Mouse (Mus musculus) testis, adult 2 months (tissue): ENCODE data around the gene Klf9. TPM values are rescaled to one million over a fixed set of nuclear protein-coding genes. Genes with fewer than 3 reads are reported as not detected.

Experiments used
- H3K27ac ChIP-seq: fragments of 200-500 bp; 2 replicates; pipeline ENCODE4 v1.5.1; 2012; ENCODE audit warnings: low read depth, low read length; ENCODE audit not compliant: control insufficient read depth, insufficient read depth
- H3K27me3 ChIP-seq: fragments of 200-500 bp; 2 replicates; pipeline ENCODE4 v1.6.1; 2012; ENCODE audit warnings: mild to moderate bottlenecking, low read length, moderate library complexity; ENCODE audit not compliant: control insufficient read depth, insufficient read depth
- H3K36me3 ChIP-seq: fragments of 200-500 bp; 2 replicates; pipeline ENCODE4 v1.6.1; 2012; ENCODE audit warnings: mild to moderate bottlenecking, low read length; ENCODE audit not compliant: control insufficient read depth, insufficient read depth
- H3K4me1 ChIP-seq: fragments of 200-500 bp; 2 replicates; pipeline ENCODE4 v1.6.1; 2012; ENCODE audit warnings: low read length; ENCODE audit not compliant: control insufficient read depth, insufficient read depth
- H3K4me3 ChIP-seq: fragments of 200-500 bp; 2 replicates; pipeline ENCODE4 v1.5.1; 2012; ENCODE audit warnings: low read depth, mild to moderate bottlenecking, low read length, moderate library complexity, mixed read lengths; ENCODE audit not compliant: control insufficient read depth
- CTCF ChIP-seq: fragments of 200-500 bp; IDR thresholded peaks from 2 replicates; pipeline ENCODE4 v1.5.1; 2012; ENCODE audit warnings: low read depth, mild to moderate bottlenecking, inconsistent platforms, low read length, moderate library complexity; ENCODE audit not compliant: control insufficient read depth, insufficient read depth, insufficient replicate concordance
- POLR2A ChIP-seq: fragments of 200-500 bp; IDR thresholded peaks from 2 replicates; pipeline ENCODE4 v1.6.1; 2012; ENCODE audit warnings: low read depth, mild to moderate bottlenecking, inconsistent platforms, low read length, moderate library complexity; ENCODE audit not compliant: control insufficient read depth
- polyA plus RNA-seq: library from polyadenylated mRNA; depleted of rRNA; stranded (reverse); fragments of >200 nt; gene quantifications from 2 replicates; pipeline ENCODE4 v1.2.3, GENCODE M21; 2012

The Klf9 gene
- polyA plus RNA-seq, 1 experiment, result 19.7 TPM

- TF ChIP-seq POLR2A (peak; percentile 8), CTCF (no peak)
- Histone ChIP-seq H3K36me3 (no peaks in the 10 kb centered on the region), H3K4me3 (peak overlapping the region; percentile 77), H3K27ac (peak overlapping the region; percentile 84), H3K27me3 (peaks cover 3% of the 10 kb centered on the region; the same call in 1 of the 2 replicates), H3K4me1 (peaks cover 21% of the 10 kb centered on the region)
Observed at GRCm38 (mm10) chr19:23134441-23135301, 6.4 kb upstream of the Klf9 start.

- Histone ChIP-seq H3K4me1 (peaks cover 21% of the 10 kb centered on the region), H3K27ac (peak overlapping the region; percentile 84), H3K27me3 (peaks cover 3% of the 10 kb centered on the region; the same call in 1 of the 2 replicates), H3K4me3 (peak overlapping the region; percentile 77), H3K36me3 (no peaks in the 10 kb centered on the region)
- no peak for TF ChIP-seq POLR2A
- TF ChIP-seq CTCF, result no peak
Observed at GRCm38 (mm10) chr19:23135349-23136201, 5.5 kb upstream of the Klf9 start.

GRCm38 (mm10) chr19:23136202-23136850, 4.7 kb upstream of the Klf9 start:
- no peaks in the 10 kb centered on the region for H3K36me3 ChIP-seq
- peaks cover 3% of the 10 kb centered on the region; the same call in 1 of the 2 replicates for H3K27me3 ChIP-seq
- peak overlapping the region; percentile 77 for H3K4me3 ChIP-seq
- peak overlapping the region; percentile 84 for H3K27ac ChIP-seq
- no peak for TF ChIP-seq CTCF
- TF ChIP-seq POLR2A, result no peak
- H3K4me1 ChIP-seq, result peaks cover 21% of the 10 kb centered on the region

GRCm38 (mm10) chr19:23137295-23137694, 3.7 kb upstream of the Klf9 start:
- Histone ChIP-seq H3K4me3 (peak overlapping the region; percentile 77; the same call in 1 of the 2 replicates), H3K36me3 (no peaks in the 10 kb centered on the region), H3K27ac (peak overlapping the region; percentile 84), H3K27me3 (peaks cover 3% of the 10 kb centered on the region; the same call in 1 of the 2 replicates), H3K4me1 (peaks cover 21% of the 10 kb centered on the region)
- TF ChIP-seq CTCF (no peak), POLR2A (no peak)

- Histone ChIP-seq H3K4me3 (peak overlapping the region; percentile 97), H3K36me3 (no peaks in the 10 kb centered on the region), H3K4me1 (peaks cover 20% of the 10 kb centered on the region), H3K27me3 (peaks cover 6% of the 10 kb centered on the region), H3K27ac (peak overlapping the region; percentile 98)
- TF ChIP-seq POLR2A, result no peak
- no peak for TF ChIP-seq CTCF
Observed at GRCm38 (mm10) chr19:23139756-23140470, 1.1 kb upstream of the Klf9 start.

- peak overlapping the region; percentile 98 for H3K27ac ChIP-seq
- H3K4me1 ChIP-seq, result peaks cover 18% of the 10 kb centered on the region
- TF ChIP-seq CTCF (no peak), POLR2A (no peak)
- H3K36me3 ChIP-seq, result no peaks in the 10 kb centered on the region
- H3K4me3 ChIP-seq, result peak overlapping the region; percentile 97
- peaks cover 4% of the 10 kb centered on the region for H3K27me3 ChIP-seq
Observed at GRCm38 (mm10) chr19:23141391-23142281, 610 bp downstream of the Klf9 start.
